Comparison of ENCODE assay signal across 14 mouse cellular contexts in genomic region chr7:126659771-126660170, GRCm38 (mm10).
"Had no signal": no experiment of that assay in that cellular context is flagged by ENCODE, and none has a peak within 500 bp of the region (broad histone marks: within the 10 kb centered on the region; RNA-seq: fewer than 3 reads in every experiment).

No protein-coding gene starts in this region.

- DNase-seq: gastrocnemius, postnatal 14 days; gastrocnemius, postnatal 36 days; heart, adult 11 months; heart, adult 2 months; heart, postnatal 14 days; heart, postnatal 36 days; kidney, adult 11 months; kidney, adult 2 months; kidney, postnatal 10 days; kidney, postnatal 25 days; kidney, postnatal 4 days; liver; liver, embryonic 13.5 days; liver, postnatal 0 days had no signal
